ENCODE assay signal across 10 mouse cellular contexts in the genomic region with DNA sequence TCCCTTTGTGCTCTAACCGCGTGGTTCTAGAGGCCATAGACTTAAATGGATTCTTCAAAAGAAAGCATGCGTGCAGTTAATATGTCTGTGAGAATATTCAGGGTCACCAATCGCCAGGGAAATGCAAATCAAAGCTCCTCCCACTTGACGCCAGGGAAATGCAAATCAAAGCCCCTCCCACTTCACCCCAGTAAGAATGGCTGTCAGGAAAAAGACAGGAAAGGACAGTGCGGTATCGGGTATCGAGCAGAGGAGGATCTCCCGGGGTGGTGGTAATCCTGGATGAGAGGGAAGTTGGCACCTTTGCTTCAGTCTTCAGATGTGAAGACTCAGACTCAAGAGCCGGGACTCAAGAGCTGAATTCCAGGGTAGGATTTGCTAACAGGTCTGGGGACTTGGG. TPM values are rescaled to one million over a fixed set of nuclear protein-coding genes. Genes with fewer than 3 reads are reported as not detected.
DNase-seq lines count a peak whose midpoint lies in the region; ATAC-seq and TF ChIP-seq lines count a peak whose summit lies in the region.
"Had no signal": no experiment of that assay in that cellular context is flagged by ENCODE, and none has a peak within 500 bp of the region (broad histone marks: within the 10 kb centered on the region; RNA-seq: fewer than 3 reads in every experiment).

No protein-coding gene starts in this region.

- intact Hi-C loops in left cerebral cortex, postnatal 25 days (cut with DNase I) = loop anchor here (10.0 kb wide), 1 partner anchor 720 kb away; no protein-coding TSS in a partner anchor

- no peak for DNase-seq in lung, adult 2 months
- DNase-seq in lung, postnatal 4 days = no peak
- DNase-seq in forebrain, postnatal 0 days = no peak
- DNase-seq in liver, embryonic 14.5 days (ENCODE audit: low read depth in 3 of 3, low spot score in 3 of 3) = peak in 1 of 3 experiments; percentile 76
- no peak for DNase-seq in left cerebral cortex, postnatal 25 days (ENCODE audit: low spot score in 2 of 2)
- no peak for DNase-seq in thymus, postnatal 10 days (ENCODE audit: low spot score in 2 of 2)
- DNase-seq in urinary bladder, postnatal 36 days (ENCODE audit: low spot score in 2 of 2) = no peak
- DNase-seq: cerebellum, adult 9-10 months; kidney, postnatal 14 days had no signal

- H3K27me3 ChIP-seq in forebrain, postnatal 0 days (ENCODE audit: insufficient read depth, low read length) = no peaks in the 10 kb centered on the region
- H3K27me3 ChIP-seq in liver, embryonic 14.5 days (ENCODE audit: control insufficient read depth, insufficient read depth, low read length) = no peaks in the 10 kb centered on the region
- no peaks in the 10 kb centered on the region for H3K27me3 ChIP-seq in stomach, embryonic 15.5 days (replicated peaks)

- H3K4me1 ChIP-seq in lung, adult 2 months (ENCODE audit: control insufficient read depth, insufficient read depth, low read length) = no peaks in the 10 kb centered on the region; the same call in 1 of the 2 replicates
- no peaks in the 10 kb centered on the region for H3K4me1 ChIP-seq in forebrain, postnatal 0 days (ENCODE audit: insufficient read depth)
- peaks cover 5 to 19% of the 10 kb centered on the region in 2 experiments; a peak in 3 of 4 replicates for H3K4me1 ChIP-seq in liver, embryonic 14.5 days (replicated peaks; ENCODE audit: control insufficient read depth in 2 of 2, insufficient read depth in 2 of 2, low read length in 1 of 2)
- H3K4me1 ChIP-seq in stomach, embryonic 15.5 days = no peaks in the 10 kb centered on the region

- no peak overlapping the region for H3K27ac ChIP-seq in forebrain, postnatal 0 days (ENCODE audit: low read depth, low read length)
- peak overlapping the region; percentile 36; the same call in 1 of the 2 replicates for H3K27ac ChIP-seq in liver, embryonic 14.5 days
- no peak overlapping the region for H3K27ac ChIP-seq in stomach, embryonic 15.5 days

- TF ChIP-seq EP300 in liver, embryonic 14.5 days (IDR thresholded peaks at IDR 0.05; ENCODE audit: low read depth) = no peak

- 0 out of 2 replicates have a peak overlapping the region, but pooled peaks have one; percentile 0 for H3K4me2 ChIP-seq in forebrain, postnatal 0 days (ENCODE audit: low read depth)
- peak overlapping the region; percentile 66 for H3K4me2 ChIP-seq in liver, embryonic 14.5 days (ENCODE audit: low read depth)
- peak overlapping the region; percentile 8; the same call in 1 of the 2 replicates for H3K4me2 ChIP-seq in stomach, embryonic 15.5 days

- peak overlapping the region; percentile 33 for H3K4me3 ChIP-seq in lung, adult 2 months (replicated peaks; ENCODE audit: extremely low read depth, low read depth, low read length)
- H3K4me3 ChIP-seq in forebrain, postnatal 0 days (ENCODE audit: low read depth, low read length) = no peak overlapping the region
- peak overlapping the region; percentile 46 to 63 for H3K4me3 ChIP-seq in liver, embryonic 14.5 days (ENCODE audit: insufficient read depth in 1 of 2, low read depth in 2 of 2, low read length in 2 of 2)
- 0 out of 2 replicates have a peak overlapping the region, but pooled peaks have one; percentile 2 for H3K4me3 ChIP-seq in stomach, embryonic 15.5 days (replicated peaks)

- no peak for TF ChIP-seq POLR2A in lung, adult 2 months (IDR thresholded peaks at IDR 0.05; ENCODE audit: borderline replicate concordance, extremely low read depth, low read depth, low read length)

- TF ChIP-seq CTCF in lung, adult 2 months (IDR thresholded peaks at IDR 0.05; ENCODE audit: insufficient read depth, low read length) = no peak
- no peak for TF ChIP-seq CTCF in forebrain, postnatal 0 days (IDR thresholded peaks at IDR 0.05; ENCODE audit: low read depth)
- no peak for TF ChIP-seq CTCF in liver, embryonic 14.5 days (IDR thresholded peaks at IDR 0.05; ENCODE audit: low read depth)

- H3K9ac ChIP-seq in forebrain, postnatal 0 days = no peak overlapping the region
- peak overlapping the region; percentile 49 for H3K9ac ChIP-seq in liver, embryonic 14.5 days (replicated peaks)
- no peak overlapping the region for H3K9ac ChIP-seq in stomach, embryonic 15.5 days

- ATAC-seq in forebrain, postnatal 0 days = no peak
- ATAC-seq in liver, embryonic 14.5 days (ENCODE audit: insufficient read depth) = no peak
- ATAC-seq in stomach, embryonic 15.5 days (ENCODE audit: insufficient read depth, low FRiP score, low read depth) = no peak

- WGBS in lung, adult 2 months = 26% methylated on average over 10 of the region's 10 CpGs
- 11% methylated on average over 10 of the region's 10 CpGs for WGBS in forebrain, postnatal 0 days
- WGBS in liver, embryonic 14.5 days (ENCODE audit: insufficient replicate concordance) = 7% methylated on average over 10 of the region's 10 CpGs
- WGBS in stomach, embryonic 15.5 days = 12% methylated on average over 10 of the region's 10 CpGs

- no peaks in the 10 kb centered on the region for H3K36me3 ChIP-seq in forebrain, postnatal 0 days (ENCODE audit: insufficient read depth)
- H3K36me3 ChIP-seq in liver, embryonic 14.5 days (replicated peaks; ENCODE audit: control insufficient read depth, insufficient read depth, low read depth) = no peaks in the 10 kb centered on the region
- H3K36me3 ChIP-seq in stomach, embryonic 15.5 days = no peaks in the 10 kb centered on the region

- H3K9me3 ChIP-seq in forebrain, postnatal 0 days (ENCODE audit: low read length) = 0 out of 2 replicates have a peak, but pooled peaks cover 3% of the 10 kb centered on the region
- no peaks in the 10 kb centered on the region for H3K9me3 ChIP-seq in liver, embryonic 14.5 days (ENCODE audit: control insufficient read depth, low read length)
- H3K9me3 ChIP-seq in stomach, embryonic 15.5 days = no peaks in the 10 kb centered on the region

RNA-seq across cellular contexts. Expression of a gene that starts 4.3 kb away (rescaled TPM):
- 50.4 and 61.7 TPM in 2 replicates for polyA plus RNA-seq in lung, adult 2 months (2012; rRNA removed)
- total RNA-seq in forebrain, postnatal 0 days (2014; rRNA removed) = 73.3 and 80.8 TPM in 2 replicates
- 44.6 and 53.5 TPM in 2 replicates for polyA plus RNA-seq in forebrain, postnatal 0 days (2015; fragmentation: Nextera tagmentation; extraction: Ambion mirVana)
- 18.4 and 24.6 TPM in 2 replicates for polyA plus RNA-seq in liver, embryonic 14.5 days (2012; rRNA removed)
- 64.4 and 72.6 TPM in 2 replicates for polyA plus RNA-seq in liver, embryonic 14.5 days (2014; fragmentation: Nextera tagmentation; extraction: Ambion mirVana)
- 102 and 110 TPM in 2 replicates for polyA plus RNA-seq in stomach, embryonic 15.5 days (2015; fragmentation: Nextera tagmentation; extraction: Ambion mirVana)
- 100 to 1,000 TPM in 1 of 2 experiments, 10 to 100 TPM in 1; 85.2 to 100 TPM for total RNA-seq in left cerebral cortex, postnatal 25 days (2021)

Comparison
In these comparisons a context has a peak if more than half of its experiments do, and no peak if none do; other contexts are left out.
1. H3K4me2 ChIP-seq: peak in every context shown above with its lines; median percentile 66 in liver, embryonic 14.5 days; 8 in stomach, embryonic 15.5 days; 0 in forebrain, postnatal 0 days.